Mouse (Mus musculus) CD4-positive, CD25-positive, alpha-beta regulatory T cell, adult 4 months (primary cell): ENCODE data around the gene 4931428L18Rik. TPM values are rescaled to one million over a fixed set of nuclear protein-coding genes. Genes with fewer than 3 reads are reported as not detected.
"Not testable (repeated sequence)": the region's sequence is repeated elsewhere in the genome, so short reads cannot be mapped to it uniquely, and the experiment has no call there.

Experiments used
- ATAC-seq: one replicate; pipeline ENCODE4 v1.8.0; 2017
- polyA plus RNA-seq, 2 experiments: library from polyadenylated mRNA; unstranded; fragments of 100-300 nt; shearing (Covaris generic); gene quantifications; one replicate each; pipeline ENCODE4 v1.2.1; 2017

Gene 4931428L18Rik
- polyA plus RNA-seq, 2 experiments from 2014 or later, result not detected

DNA sequence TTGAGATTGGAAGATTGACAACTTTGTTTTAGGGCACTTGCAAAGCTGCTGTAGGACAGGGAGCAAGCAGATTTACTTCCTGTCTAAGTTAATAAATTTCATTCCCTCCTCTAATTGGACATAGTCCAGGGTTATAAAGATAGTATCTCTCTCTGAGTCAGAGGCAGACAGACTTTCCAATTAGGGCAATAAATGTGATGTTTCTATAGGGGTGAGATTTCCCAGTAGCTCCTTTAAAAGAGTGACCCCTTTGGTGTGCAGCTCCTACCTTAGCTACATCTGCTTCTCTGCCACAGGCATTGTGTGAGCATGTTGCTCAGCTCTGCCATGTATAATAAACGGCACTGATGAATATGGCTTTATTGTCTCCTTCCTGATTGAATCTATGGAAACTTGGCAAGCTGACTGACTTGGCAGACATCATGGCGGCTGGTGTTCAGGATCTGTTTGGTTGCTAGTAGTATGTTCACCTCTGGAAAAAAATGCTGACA, 163.6 kb downstream of the 4931428L18Rik start:
- no peak for ATAC-seq

DNA sequence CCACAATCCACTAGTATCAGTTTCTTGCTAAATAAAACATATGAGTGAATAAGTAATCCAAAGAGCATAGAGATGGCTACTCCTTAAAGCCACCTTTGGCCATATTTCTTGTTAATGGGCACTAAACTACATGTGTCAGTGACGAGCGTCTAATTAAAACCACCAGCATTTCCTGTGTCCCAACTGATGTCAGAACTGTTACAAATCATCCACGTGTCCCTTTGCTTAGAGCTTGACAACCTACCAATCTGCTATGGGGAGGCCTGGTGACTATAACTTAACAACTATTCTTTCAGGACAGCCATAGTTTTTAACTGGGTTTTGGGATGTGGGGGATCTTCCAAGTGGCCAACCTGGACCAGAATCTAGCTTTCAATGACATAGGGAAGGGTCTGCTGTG, 164.3 kb downstream of the 4931428L18Rik start:
- ATAC-seq, result no peak

DNA sequence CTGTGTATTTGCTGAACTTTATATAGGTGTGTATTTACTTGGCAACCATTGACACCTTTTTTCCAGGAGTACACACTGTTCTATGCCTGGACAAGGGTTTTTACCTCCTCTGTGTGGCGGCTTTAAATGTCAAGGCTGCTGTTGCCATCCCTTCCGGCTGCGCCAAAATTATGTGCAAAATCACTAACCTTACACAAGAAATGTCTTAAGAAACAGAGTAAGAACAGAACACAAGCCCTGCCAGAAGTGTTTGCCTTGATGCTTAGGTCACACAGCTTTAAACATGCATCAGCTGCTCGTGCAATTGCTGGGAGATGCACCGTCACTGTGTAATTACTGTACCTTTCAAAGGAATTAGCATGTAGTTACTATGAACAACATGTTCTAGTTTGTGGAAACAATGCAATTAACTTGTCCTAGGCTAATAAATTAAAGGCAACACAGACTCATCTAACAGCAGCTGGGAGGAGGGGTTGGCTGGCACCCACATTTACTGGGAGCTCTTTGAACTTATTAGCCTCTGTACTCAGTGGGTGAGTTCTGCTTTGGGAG, 171.0 kb downstream of the 4931428L18Rik start:
- ATAC-seq, result no peak

DNA sequence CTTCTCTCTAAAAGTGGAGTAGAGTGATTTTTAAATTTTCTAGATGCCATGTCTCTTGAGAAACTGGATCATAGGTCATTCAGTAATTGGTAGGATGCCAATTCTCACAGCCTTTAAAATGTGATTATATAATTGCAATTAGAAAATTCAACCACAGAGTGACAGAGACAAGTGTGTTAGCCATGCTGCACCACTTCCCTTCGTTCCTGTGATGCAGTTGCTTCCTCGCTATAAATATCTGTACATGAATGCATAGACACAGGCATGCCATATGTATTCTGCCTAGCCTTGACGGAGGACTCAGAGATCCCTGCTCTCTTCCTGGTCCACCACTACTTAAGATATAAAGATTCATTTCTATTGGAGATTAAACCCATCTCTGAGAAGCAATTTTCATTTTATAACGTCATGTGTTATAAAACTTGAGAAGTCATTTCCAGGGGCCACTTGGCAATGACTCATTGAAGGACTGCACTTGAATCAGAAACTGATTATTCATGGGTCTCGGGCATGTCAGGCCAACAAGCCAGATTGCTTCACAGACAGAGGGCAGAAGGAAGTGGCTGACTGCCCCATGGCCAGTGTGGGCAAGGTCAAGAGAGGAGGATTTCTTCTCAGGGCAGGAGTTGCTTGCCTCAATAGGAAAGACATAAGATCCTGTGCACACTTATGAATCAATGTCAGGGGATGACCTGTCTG, 172.4 kb downstream of the 4931428L18Rik start:
- no peak for ATAC-seq

DNA sequence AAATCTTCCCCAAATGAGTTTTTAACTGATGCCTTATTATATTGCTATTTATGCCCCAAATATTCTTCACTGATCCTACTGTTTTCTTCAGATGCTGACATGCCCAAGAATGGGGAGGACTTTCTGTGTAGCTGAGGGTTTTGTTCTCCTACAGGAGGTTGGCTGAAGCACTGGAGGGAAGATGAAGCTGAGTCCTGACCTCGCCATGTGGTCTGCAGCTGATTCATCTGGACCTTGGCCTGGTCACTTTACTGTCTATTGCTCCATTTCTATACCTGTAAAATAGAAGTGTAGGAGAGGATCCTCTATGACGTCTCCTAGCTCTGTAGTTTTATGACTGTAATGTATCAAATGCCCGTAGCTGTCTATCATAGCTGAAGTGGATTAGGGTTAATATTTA, 179.3 kb downstream of the 4931428L18Rik start:
- ATAC-seq, result no peak

DNA sequence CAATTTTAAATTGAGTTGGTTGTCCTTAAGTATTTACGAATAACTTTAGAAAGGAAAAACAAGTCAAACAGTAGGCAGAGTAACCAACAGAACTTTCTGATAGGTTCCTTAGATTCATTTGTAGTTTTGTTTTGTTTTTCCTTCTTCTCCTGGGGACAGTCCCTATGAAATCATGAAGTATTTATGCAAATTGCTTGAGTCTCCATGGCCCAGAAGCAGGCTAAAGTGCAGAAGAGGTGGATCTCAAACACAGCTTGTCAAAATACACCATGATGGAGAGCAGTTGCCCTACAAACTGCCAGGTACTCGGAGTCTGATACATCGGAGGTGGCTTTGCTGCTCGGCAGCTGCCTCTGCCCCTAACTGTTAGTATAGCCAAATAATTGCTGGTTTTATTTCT, 179.7 kb downstream of the 4931428L18Rik start:
- ATAC-seq, result peak; percentile 51

DNA sequence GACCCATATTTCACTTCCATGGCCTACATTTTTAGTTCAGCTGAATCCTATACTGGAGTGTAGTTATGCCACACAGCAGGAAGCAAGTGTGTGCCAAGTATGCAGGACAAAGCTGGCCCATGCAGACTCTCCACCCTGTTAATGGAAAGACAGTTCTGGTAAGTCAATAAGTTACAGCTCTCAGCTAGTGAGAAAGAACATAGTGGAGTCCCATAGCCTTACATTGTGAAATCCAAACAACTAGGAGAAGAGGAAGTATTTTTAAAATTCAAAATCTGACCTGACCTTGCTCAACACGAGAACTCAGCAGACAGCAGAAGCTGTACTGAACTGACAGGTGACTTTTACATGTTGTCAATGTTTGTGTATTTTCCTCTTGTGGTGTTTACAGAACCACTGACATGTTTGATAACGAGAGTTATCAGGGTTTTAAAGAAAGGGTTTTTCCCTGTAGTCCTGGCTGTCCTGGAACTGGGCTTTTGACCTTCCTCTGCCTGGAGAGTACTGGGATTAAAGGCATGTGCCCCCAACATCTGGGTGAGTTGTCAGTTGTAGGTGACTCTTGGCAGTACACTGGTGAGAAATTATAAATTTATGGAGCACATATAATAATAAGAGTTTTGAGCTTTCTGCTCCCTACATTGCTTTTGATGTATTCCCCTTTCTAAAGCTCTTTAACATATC, 188.5 kb downstream of the 4931428L18Rik start:
- no peak for ATAC-seq

DNA sequence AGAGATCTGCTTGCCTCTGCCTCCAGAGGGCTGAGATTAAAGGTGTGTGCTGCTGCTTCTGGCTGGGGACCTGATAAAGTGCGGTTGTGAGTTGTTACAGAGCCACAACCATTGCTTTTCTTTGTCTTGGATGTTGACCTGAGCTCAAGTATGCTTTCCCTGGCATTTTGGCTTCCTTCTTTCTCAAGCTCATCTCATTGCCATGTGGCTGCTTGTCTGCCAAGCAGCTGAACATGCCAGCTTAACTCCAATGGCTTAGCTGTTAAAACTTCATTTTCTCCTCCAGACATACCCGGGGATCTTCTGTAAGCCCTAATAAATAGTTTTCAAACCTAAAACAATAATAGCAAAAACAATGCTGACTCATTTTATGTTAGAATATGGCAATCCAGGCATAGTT, 190.1 kb downstream of the 4931428L18Rik start:
- ATAC-seq, result no peak

DNA sequence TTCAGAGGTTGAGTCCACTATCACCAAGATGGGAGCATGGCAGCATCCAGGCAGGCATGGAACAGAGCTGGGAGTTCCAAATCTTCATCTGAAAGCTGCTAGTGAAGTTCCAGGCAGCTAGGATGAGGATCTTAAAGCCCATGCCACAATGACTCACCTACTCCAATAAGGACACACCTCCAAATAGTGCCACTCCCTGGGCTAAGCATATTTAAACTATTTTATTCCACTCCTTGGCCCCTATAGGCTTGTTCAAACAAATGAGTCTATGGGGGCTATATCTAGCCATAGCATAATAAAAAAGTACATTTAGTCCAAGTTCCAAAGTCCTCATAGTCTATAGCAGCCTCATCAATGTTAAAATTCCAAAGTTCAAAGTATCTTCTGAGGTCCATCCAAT, 199.3 kb downstream of the 4931428L18Rik start:
- no peak for ATAC-seq

DNA sequence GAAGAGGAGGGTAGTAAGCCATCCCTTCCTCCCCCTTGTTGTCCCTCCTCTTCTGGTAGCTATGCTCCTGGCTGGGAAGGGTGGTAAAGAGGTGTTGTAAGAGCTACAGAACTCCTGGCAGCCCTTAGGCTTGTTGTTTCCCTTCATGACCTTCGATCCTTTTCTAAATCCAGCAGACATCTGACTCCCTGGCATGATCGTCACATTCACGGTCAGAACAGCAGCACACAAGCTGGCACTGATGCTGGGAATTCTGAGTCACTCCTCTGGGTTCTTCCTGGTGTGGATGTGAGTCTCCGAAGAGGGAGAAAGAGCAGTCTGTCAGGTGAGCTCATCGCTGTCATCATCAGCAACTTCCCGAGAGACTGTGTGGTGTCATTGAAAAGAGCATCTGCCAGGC, 203.2 kb downstream of the 4931428L18Rik start:
- ATAC-seq, result no peak

DNA sequence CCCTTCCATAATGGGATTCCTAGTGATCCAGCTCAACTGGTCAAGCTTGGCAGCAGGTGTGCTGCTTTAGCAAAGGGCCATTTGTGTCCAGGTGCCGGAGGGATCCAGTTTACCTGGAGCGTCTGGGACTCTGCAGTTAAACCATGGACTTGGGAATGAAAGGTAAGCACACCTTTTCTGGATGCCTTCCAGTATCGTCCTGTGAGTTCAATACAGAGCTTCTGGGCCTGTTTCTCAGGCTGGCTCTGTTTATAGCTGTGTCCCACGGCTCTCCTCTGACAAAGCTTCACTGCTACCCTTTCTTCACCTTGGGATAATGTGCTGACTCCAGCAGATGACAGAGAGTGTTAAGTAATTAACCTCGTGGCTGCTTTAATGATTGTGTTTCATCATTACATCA, 205.1 kb downstream of the 4931428L18Rik start:
- ATAC-seq, result no peak

DNA sequence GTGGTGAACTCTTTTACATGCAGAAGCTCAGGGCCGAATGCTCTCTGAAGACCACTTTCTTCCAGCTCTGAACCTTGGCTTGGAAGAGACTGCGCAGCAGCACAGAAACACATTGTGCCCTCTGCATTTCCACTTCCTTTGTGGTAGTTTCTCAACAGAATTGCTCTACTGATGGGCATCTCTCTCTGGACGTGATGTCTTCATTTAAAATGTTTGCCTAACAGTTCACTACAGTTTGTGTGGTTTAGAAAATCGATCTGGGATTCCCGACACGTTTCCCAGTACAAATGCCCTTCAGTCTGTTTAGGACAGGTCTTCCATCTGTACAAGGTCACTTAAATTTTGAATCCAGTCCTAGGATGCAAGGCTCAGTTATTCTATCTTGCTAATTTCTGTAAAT, 206.4 kb downstream of the 4931428L18Rik start:
- no peak for ATAC-seq

DNA sequence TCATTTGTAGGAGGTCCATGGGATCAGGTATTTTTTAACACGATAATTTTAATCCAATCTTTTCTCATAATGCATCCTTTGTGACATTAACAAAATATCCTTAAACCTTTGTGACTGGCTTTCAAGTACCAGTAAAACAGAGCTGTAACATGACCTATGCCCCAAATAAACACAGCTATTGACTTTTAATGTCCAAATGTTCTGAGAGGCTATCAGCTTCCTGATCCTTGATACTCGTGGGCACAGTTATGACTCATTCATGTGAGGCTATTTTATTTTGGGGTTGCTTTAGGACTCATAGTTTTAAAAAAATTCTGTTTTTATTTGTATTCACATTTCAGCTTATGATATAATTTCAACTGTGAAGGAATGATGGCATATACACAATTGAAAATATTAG, 207.2 kb downstream of the 4931428L18Rik start:
- no peak for ATAC-seq

DNA sequence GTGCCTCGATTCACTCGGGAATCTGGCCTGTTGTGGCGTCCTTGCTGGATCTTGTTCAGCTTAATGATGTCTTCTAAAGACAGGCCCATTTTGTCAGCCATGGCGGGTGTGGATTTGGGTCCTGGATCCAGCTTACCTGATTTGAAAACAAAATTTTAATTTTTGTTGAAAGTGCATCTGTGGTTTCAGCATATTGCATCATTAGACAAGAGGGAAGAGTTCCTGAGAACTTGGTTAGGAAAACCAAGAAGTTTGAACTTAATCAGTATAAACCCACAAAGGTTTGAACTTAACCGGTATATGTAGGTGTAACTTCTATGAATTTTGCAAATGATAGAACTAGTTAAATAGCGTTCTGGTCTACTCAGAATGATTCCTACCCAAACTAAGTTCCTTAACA, 244.6 kb downstream of the 4931428L18Rik start, which contains the start of gene AC153137.1:
AC153137.1 (minus strand) TSS at position 101 of the 400 bp plus-strand sequence.
- ATAC-seq, result not testable (repeated sequence)

DNA sequence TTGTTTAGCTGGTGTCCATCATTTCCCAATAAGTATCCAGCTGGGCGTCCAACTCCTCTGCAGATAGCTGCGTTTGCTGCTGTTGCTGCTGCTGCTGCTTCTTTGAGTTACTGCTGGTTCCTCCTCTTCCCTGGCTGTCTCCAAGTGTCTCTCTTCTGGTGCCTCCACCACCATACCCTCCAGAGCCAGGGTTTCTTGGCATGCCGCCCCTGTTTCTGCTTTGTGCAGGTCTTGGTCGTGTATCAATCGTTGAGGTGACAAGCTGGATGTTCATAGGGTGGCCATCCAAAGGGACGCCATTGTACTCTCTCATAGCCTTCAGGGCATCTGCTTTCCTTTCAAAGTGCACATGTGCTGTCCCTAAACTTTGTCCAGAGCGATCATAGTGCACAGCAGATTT, 245.2 kb downstream of the 4931428L18Rik start:
- ATAC-seq, result not testable (repeated sequence)

DNA sequence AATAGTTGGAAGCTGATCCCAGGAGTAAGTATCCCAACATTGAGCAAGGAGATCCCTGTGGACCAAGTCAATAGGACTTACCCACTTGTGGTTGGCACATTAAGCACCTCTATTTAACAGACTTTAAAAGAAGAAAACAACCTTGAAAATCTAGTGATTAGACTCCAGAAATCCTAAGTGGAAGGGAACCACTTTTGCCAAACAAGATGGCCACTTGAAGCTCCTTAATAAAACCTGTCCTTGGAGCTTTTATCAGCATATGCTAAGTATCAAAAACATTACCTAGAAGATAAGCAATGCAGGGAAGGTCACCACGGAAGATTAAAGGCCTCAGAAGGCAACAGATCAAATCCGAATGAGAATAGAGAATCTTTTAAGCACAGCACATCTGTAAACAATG, 270.7 kb downstream of the 4931428L18Rik start:
- ATAC-seq, result no peak

DNA sequence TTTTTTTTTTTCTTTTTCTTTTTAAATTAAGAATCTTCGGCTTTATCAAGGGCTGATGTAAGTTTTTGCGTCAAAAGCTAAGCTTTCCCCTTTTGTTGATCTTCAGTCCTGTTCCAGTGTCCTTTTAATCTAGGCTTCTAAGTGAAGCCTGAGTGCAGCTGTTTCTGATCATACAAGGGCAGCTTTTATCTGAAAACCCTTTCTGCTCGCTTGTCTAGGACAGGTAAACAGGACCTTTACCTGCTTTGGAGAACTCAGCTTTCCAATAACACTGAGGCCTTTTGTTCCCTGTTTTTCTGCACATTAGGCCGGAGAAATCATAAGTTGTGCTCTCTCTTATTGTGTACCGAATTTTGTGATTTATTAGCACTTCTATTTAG, 272.0 kb downstream of the 4931428L18Rik start:
- no peak for ATAC-seq

DNA sequence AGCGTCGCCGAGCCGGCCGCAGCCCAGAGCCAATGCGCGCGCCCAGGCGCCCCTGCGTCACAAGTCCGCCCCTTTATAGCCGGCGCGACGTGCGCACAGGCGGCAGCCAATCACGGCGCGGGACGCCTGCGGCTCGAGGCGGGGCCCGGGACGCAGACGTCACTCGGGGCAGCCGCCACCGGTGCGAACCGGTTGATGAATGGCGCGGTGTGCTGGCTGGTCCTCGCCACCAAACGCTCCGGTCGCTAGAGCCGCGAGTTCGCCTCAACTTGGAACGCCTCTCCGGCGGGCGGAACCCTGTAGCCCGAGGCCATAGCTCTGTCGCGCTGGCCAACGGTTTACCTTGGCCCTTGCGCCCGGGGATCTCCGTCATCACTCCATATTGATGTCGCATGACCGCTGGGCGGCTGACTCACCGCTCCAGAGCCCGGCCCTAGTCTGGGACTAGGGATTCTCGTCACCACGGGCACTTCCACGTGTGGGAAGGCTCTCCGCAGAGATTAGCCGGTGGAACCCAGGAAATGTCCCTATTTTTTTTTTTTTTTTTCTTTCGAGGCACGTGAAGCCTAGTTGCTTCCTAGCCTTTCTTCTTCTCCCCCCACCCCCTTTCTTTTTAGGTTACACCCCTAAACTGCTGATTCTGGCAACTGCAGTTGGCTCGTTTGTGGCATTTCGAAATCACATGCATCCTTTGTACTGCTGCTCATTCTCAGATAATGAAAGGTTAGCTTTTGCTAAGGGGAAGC, 272.6 kb downstream of the 4931428L18Rik start:
- peak; percentile 86 for ATAC-seq

DNA sequence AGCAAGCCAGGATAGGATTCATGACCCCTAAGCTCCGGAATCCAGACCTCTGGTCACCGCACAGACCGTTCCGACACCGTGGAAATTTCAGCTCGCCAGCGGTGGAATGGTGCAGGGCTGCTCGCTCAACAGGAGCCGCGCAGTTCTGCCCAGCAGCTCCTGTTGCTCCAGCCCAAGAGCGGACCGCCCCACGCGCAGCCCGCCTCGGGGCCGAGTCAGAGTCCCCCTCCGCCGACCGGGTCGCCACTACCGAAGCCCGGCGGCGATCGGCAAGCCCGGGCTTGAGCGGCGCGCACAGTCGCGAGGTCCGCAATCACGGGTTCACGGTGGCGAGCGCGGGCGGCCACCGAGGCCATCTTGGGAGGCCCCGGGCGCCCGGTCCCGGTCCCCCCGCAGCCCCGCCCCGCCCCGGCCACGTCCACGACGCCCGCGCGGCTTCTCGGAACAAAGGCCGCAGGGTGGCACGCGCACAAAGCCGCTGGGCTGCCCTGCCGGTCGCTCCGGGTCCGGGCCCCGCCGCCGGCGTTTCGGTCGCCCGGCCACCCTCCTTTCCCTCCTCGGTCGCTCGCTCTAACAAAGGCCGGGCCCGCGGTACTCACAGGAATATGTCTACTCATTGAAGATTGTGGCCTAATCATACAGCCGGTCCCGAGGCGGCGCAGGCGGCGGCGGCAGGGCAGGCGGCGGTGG, 273.4 kb downstream of the 4931428L18Rik start:
- ATAC-seq, result peak; percentile 13

DNA sequence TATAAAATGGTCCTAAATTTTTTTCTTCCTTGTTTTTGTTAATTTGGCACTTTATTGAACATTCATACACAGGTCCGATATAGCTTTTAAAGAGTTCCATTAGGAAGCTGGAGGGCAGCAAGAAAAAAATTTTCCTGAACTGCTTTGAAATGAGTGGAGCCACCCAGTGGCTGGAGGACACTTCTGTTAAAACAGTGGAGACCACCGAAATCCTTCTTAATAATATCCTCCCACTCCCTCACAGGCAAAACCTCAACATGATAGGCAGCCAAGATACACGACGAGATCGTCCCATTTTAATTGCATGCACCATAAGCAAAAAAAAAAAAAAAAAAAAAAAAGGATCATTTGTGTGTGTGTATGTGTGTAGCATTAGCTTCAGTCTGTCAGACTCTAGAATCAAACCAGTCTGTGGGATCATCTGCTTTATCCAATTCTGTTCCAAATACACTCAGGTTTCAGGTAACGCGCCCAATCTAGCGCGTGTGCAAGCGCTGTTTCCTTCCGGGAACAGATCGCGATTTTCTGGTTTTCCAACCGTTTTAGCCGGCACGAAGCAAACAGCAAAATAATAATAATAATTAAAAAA, 274.0 kb downstream of the 4931428L18Rik start:
- ATAC-seq, result peak; percentile 3
